Mouse (Mus musculus) brain, embryonic 14.5 days (tissue): ENCODE data around the gene Nmb.

Source experiments
- CTCF ChIP-seq: fragments of 200-500 bp; IDR thresholded peaks from 2 replicates; pipeline ENCODE4 v1.5.1; 2012; ENCODE audit warnings: inconsistent platforms, mild to moderate bottlenecking, moderate library complexity, borderline replicate concordance; ENCODE audit not compliant: insufficient read depth, insufficient read length; ENCODE audit errors: extremely low read depth
- POLR2A ChIP-seq: fragments of 200-500 bp; IDR thresholded peaks from 2 replicates; pipeline ENCODE4 v1.6.1; 2012; ENCODE audit warnings: mild to moderate bottlenecking, inconsistent platforms, borderline replicate concordance; ENCODE audit not compliant: poor library complexity, insufficient read depth, insufficient read length, severe bottlenecking; ENCODE audit errors: extremely low read depth

GRCm38 (mm10) chr7:80893086-80893752 lies 11.7 kb downstream of the Nmb start:
- TF ChIP-seq CTCF (no peak), POLR2A (no peak)
